Mouse (Mus musculus) spleen, adult 2 months (tissue): ENCODE results near the gene Slc25a18. TPM values are rescaled to one million over a fixed set of nuclear protein-coding genes. Genes with fewer than 3 reads are reported as not detected.

Experiments used
- DNase-seq, 2 experiments: peaks; one replicate each; pipeline versions ENCODE4 v3.0.0 to v3.0.0-alpha.2; 2012 to 2021; ENCODE audit warnings: low spot score in 2 of 2, low read depth in 1 of 2
- H3K27ac ChIP-seq: fragments of 200-500 bp; 2 replicates; pipeline ENCODE4 v1.5.1; 2012; ENCODE audit warnings: low read length, inconsistent platforms; ENCODE audit not compliant: insufficient read depth
- H3K27me3 ChIP-seq: fragments of 200-500 bp; 2 replicates; pipeline ENCODE4 v1.6.1; 2012; ENCODE audit warnings: mild to moderate bottlenecking, moderate library complexity, low read length, inconsistent platforms; ENCODE audit not compliant: control insufficient read depth, insufficient read depth
- H3K36me3 ChIP-seq: fragments of 200-500 bp; 2 replicates; pipeline ENCODE4 v1.6.1; 2012; ENCODE audit warnings: mild to moderate bottlenecking, low read length, inconsistent platforms; ENCODE audit not compliant: control insufficient read depth, insufficient read depth
- H3K4me1 ChIP-seq: fragments of 200-500 bp; 2 replicates; pipeline ENCODE4 v1.6.1; 2011; ENCODE audit warnings: inconsistent platforms; ENCODE audit not compliant: control insufficient read depth, insufficient read depth, insufficient read length
- H3K4me3 ChIP-seq: fragments of 200-500 bp; 2 replicates; pipeline ENCODE4 v1.5.1; 2011; ENCODE audit warnings: mild to moderate bottlenecking, inconsistent platforms; ENCODE audit not compliant: insufficient read depth, insufficient read length; ENCODE audit errors: extremely low read depth
- CTCF ChIP-seq: fragments of 200-500 bp; IDR thresholded peaks from 2 replicates; pipeline ENCODE4 v1.5.1; 2011; ENCODE audit warnings: mild to moderate bottlenecking, inconsistent platforms; ENCODE audit not compliant: insufficient read depth, insufficient read length, insufficient replicate concordance; ENCODE audit errors: extremely low read depth
- POLR2A ChIP-seq: fragments of 200-500 bp; IDR thresholded peaks from 2 replicates; pipeline ENCODE4 v1.6.1; 2011; ENCODE audit warnings: low read depth, low read length, inconsistent platforms
- WGBS: fragments of 180-500 bp; shearing (Covaris S2); methylation state at CpG from one replicate; pipeline ENCODE4 v1.1.7; 2018; 5-methylcytosine and 5-hydroxymethylcytosine counted together
- polyA plus RNA-seq: library from polyadenylated mRNA; depleted of rRNA; stranded (reverse); fragments of >200 nt; gene quantifications from 2 replicates; pipeline ENCODE4 v1.2.3, GENCODE M21; 2012; rRNA removed

Gene Slc25a18
- polyA plus RNA-seq, 1 experiment = 0.14 TPM

DNA sequence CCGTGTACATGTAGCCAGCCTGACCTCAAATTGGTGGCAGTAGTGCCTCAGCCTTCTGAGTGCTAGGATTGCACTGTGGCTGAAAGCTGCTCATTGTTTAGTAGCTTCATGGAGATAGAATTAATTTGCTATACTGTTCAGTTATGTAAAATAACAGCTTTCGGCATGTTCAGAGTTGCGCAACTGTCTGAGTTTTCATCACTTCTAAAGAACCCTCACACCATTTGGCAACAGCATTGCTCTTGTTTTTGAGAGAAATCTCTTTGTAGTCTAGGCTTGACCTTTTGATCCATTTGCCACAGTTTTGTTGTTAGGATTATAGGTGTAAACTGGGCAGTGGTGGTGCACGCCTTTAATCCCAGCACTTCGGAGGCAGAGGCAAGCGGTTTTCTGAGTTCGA lies 66.9 kb downstream of the Slc25a18 start:
- no peaks in the 10 kb centered on the region for H3K4me1 ChIP-seq
- no peaks in the 10 kb centered on the region for H3K36me3 ChIP-seq
- H3K27me3 ChIP-seq = no peaks in the 10 kb centered on the region
- no peak for TF ChIP-seq CTCF
- TF ChIP-seq POLR2A = no peak
- no peak overlapping the region for H3K27ac ChIP-seq
- DNase-seq = no peak
- WGBS = 94% methylated on average over 7 of the region's 7 CpGs
- no peak overlapping the region for H3K4me3 ChIP-seq

DNA sequence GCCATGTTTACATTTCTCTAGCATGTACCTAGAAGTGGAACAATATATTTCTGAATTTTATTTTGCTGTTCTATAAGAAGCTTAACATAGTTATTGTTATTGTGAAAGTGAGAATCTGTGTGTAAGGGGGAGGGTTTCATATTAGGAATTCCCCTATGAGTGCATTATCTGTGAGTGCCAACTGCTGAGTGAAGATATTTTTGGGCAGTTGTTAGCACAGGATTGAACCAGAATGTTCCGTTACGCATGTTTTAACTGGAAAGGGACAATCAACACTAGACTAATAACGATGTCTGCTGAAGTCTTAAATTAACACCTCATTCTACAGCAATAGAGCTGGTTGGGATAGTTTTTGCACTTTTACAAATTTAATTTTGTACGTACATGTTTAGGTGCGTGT lies 68.4 kb downstream of the Slc25a18 start:
- Histone ChIP-seq H3K36me3 (no peaks in the 10 kb centered on the region), H3K4me1 (no peaks in the 10 kb centered on the region), H3K27ac (no peak overlapping the region), H3K4me3 (no peak overlapping the region), H3K27me3 (no peaks in the 10 kb centered on the region)
- no peak for DNase-seq
- TF ChIP-seq POLR2A (no peak), CTCF (no peak)
- 81% methylated on average over 5 of the region's 5 CpGs for WGBS

Other genes starting within 250 kb of the Slc25a18 start
- gene Hdhd5, start 242.3 kb upstream of the Slc25a18 start, polyA plus RNA-seq = 25.2 and 25.3 TPM in 2 replicates
- gene Cecr2, start 107.2 kb upstream of the Slc25a18 start, polyA plus RNA-seq = 9.1 and 13.1 TPM in 2 replicates
- gene Atp6v1e1, start 49.2 kb downstream of the Slc25a18 start, polyA plus RNA-seq = 59.8 and 73.7 TPM in 2 replicates
- 13.5 and 18.0 TPM in 2 replicates for gene Bcl2l13, start 62.6 kb downstream of the Slc25a18 start, polyA plus RNA-seq
- gene Bid, start 143.3 kb downstream of the Slc25a18 start, polyA plus RNA-seq = 23.6 and 24.0 TPM in 2 replicates